Mouse (Mus musculus): Measurements from ENCODE around the gene Zfp551. TPM values are rescaled to one million over a fixed set of nuclear protein-coding genes. Genes with fewer than 3 reads are reported as not detected.

Zfp551 gene
- total and polyA plus RNA-seq, 3 experiments = 0.80 to 1.9 (median 0.94) TPM

- Histone ChIP-seq H3K27ac (ENCODE audit: insufficient read depth, low read depth) (no peak within 1 kb of the TSS), H3K9ac (ENCODE audit: insufficient read depth, low read depth) (no peak within 1 kb of the TSS), H3K79me2 (replicated peaks; ENCODE audit: control insufficient read depth, extremely low read depth, insufficient read depth, poor library complexity, severe bottlenecking) (no peaks in the 10 kb centered on the region), H3K9me3 (replicated peaks; ENCODE audit: low read length) (no peaks in the 10 kb centered on the region), H3K4me3 (replicated peaks in 1 of 3; ENCODE audit: low read depth in 2 of 3, low read length in 2 of 3, poor library complexity in 1 of 3) (no peak within 1 kb of the TSS), H3K4me2 (ENCODE audit: insufficient read depth, low read depth, poor library complexity, severe bottlenecking) (no peak within 1 kb of the TSS), H3K27me3 (replicated peaks) (peaks cover 16% of the 10 kb centered on the region), H3K36me3 (replicated peaks in 1 of 2; ENCODE audit: control insufficient read depth in 1 of 2, insufficient read depth in 1 of 2, low read length in 1 of 2) (no peaks in the 10 kb centered on the region), H3K4me1 (ENCODE audit: control insufficient read depth in 1 of 2, insufficient read depth in 2 of 2) (no peaks in the 10 kb centered on the region)
- in situ Hi-C loops (cut with MboI; ENCODE audit: low pct_ligation_motif_present, low pct_unique_long_range_greater_than_20kb, low sequenced_read_pairs) = no loop called here
- no peak for TF ChIP-seq MXI1 (IDR thresholded peaks at IDR 0.05; ENCODE audit: low read depth, low read length)
- no peak for DNase-seq (ENCODE audit: extremely low read depth)
- dilution Hi-C loops (cut with MboI; ENCODE audit: extremely low pct_ligation_motif_present, extremely low pct_unique_long_range_greater_than_20kb, low sequenced_read_pairs) = no loop called here
These were observed 53.4 kb downstream of the Zfp551 start, which contains the start of gene Vmn1r84 for GRCm38 (mm10) chr7:12369173-12369572. Vmn1r84 (minus strand) TSS chr7:12369273.

Other genes starting within 250 kb of the Zfp551 start
- not detected in 2 replicates for gene Vmn1r80, start 233.5 kb downstream of the Zfp551 start, total RNA-seq (2012; rRNA removed)
- not detected in 2 replicates for gene Vmn1r80, start 233.5 kb downstream of the Zfp551 start, total RNA-seq (2014; rRNA removed)
- not detected in 2 replicates for gene Vmn1r80, start 233.5 kb downstream of the Zfp551 start, polyA plus RNA-seq (2012; ENCODE audit: insufficient read length, low read depth)
- not detected in 2 replicates for gene Vmn1r81, start 154.5 kb downstream of the Zfp551 start, total RNA-seq (2012; rRNA removed)
- gene Vmn1r81, start 154.5 kb downstream of the Zfp551 start, total RNA-seq (2014; rRNA removed) = not detected in 2 replicates
- gene Vmn1r81, start 154.5 kb downstream of the Zfp551 start, polyA plus RNA-seq (2012; ENCODE audit: insufficient read length, low read depth) = not detected in 2 replicates
- gene Vmn1r82, start 122.3 kb downstream of the Zfp551 start, total RNA-seq (2012; rRNA removed) = not detected in 2 replicates
- not detected in 2 replicates for gene Vmn1r82, start 122.3 kb downstream of the Zfp551 start, total RNA-seq (2014; rRNA removed)
- gene Vmn1r82, start 122.3 kb downstream of the Zfp551 start, polyA plus RNA-seq (2012; ENCODE audit: insufficient read length, low read depth) = not detected in 2 replicates
- not detected in 2 replicates for gene Vmn1r83, start 93.3 kb downstream of the Zfp551 start, total RNA-seq (2012; rRNA removed)
- not detected in 2 replicates for gene Vmn1r83, start 93.3 kb downstream of the Zfp551 start, total RNA-seq (2014; rRNA removed)
- gene Vmn1r83, start 93.3 kb downstream of the Zfp551 start, polyA plus RNA-seq (2012; ENCODE audit: insufficient read length, low read depth) = not detected in 2 replicates
- gene Vmn1r84, start 53.5 kb downstream of the Zfp551 start, total RNA-seq (2012; rRNA removed) = not detected in 2 replicates
- not detected in 2 replicates for gene Vmn1r84, start 53.5 kb downstream of the Zfp551 start, total RNA-seq (2014; rRNA removed)
- gene Vmn1r84, start 53.5 kb downstream of the Zfp551 start, polyA plus RNA-seq (2012; ENCODE audit: insufficient read length, low read depth) = not detected in 2 replicates
- gene Zfp606, start 55.5 kb upstream of the Zfp551 start, total RNA-seq (2012; rRNA removed) = 5.0 and 5.4 TPM in 2 replicates
- gene Zfp606, start 55.5 kb upstream of the Zfp551 start, total RNA-seq (2014; rRNA removed) = 5.7 and 5.8 TPM in 2 replicates
- gene Zfp606, start 55.5 kb upstream of the Zfp551 start, polyA plus RNA-seq (2012; ENCODE audit: insufficient read length, low read depth) = 1.7 and 2.1 TPM in 2 replicates
- not detected in 2 replicates for gene 2900092C05Rik, start 89.8 kb upstream of the Zfp551 start, total RNA-seq (2012; rRNA removed)
- gene 2900092C05Rik, start 89.8 kb upstream of the Zfp551 start, total RNA-seq (2014; rRNA removed) = not detected in 2 replicates
- not detected in 2 replicates for gene 2900092C05Rik, start 89.8 kb upstream of the Zfp551 start, polyA plus RNA-seq (2012; ENCODE audit: insufficient read length, low read depth)
- not detected in 2 replicates for gene Vmn2r53, start 186.0 kb upstream of the Zfp551 start, total RNA-seq (2012; rRNA removed)
- not detected in 2 replicates for gene Vmn2r53, start 186.0 kb upstream of the Zfp551 start, total RNA-seq (2014; rRNA removed)
- 0.01 TPM in 2 replicates for gene Vmn2r53, start 186.0 kb upstream of the Zfp551 start, polyA plus RNA-seq (2012; ENCODE audit: insufficient read length, low read depth)
- not detected in 2 replicates for gene Vmn2r54, start 217.6 kb upstream of the Zfp551 start, total RNA-seq (2012; rRNA removed)
- gene Vmn2r54, start 217.6 kb upstream of the Zfp551 start, total RNA-seq (2014; rRNA removed) = not detected in 2 replicates
- gene Vmn2r54, start 217.6 kb upstream of the Zfp551 start, polyA plus RNA-seq (2012; ENCODE audit: insufficient read length, low read depth) = not detected in 2 replicates

Data from CH12.LX (cell line).